Mouse (Mus musculus) neutrophil, adult 5-6 weeks (primary cell): Measurements from ENCODE around the gene Tiam2. TPM values are rescaled to one million over a fixed set of nuclear protein-coding genes. Genes with fewer than 3 reads are reported as not detected.

Experiments
- ATAC-seq: fragments of 151-379, 151-347 bp; 2 replicates; pipeline ENCODE4 v1.8.0; 2017; ENCODE audit warnings: mild to moderate bottlenecking, moderate TSS enrichment; ENCODE audit not compliant: insufficient number of reproducible peaks, poor library complexity, low FRiP score, severe bottlenecking; ENCODE audit errors: extremely low read depth
- total RNA-seq: library from RNA; stranded (forward); fragments of 200-1000 nt; gene quantifications from 2 replicates; pipeline ENCODE4 v1.2.3, GENCODE M21; 2017

Tiam2 gene
- total RNA-seq, 1 experiment from 2014 or later, result 11.2 TPM

- ATAC-seq, result no peak
These were observed 189.5 kb downstream of the Tiam2 start for GRCm38 (mm10) chr17:3515851-3516250.

- ATAC-seq, result no peak; the same call in 1 of the 2 replicates
These were observed 190.0 kb downstream of the Tiam2 start for GRCm38 (mm10) chr17:3516406-3516805.

- no peak for ATAC-seq
These were observed 194.0 kb downstream of the Tiam2 start for GRCm38 (mm10) chr17:3520344-3520743.

GRCm38 (mm10) chr17:3527841-3528471 lies 201.6 kb downstream of the Tiam2 start:
- no peak for ATAC-seq

- ATAC-seq, result no peak
These were observed 203.2 kb downstream of the Tiam2 start for GRCm38 (mm10) chr17:3529523-3529922.

GRCm38 (mm10) chr17:3530549-3530948 lies 204.2 kb downstream of the Tiam2 start:
- no peak for ATAC-seq

- ATAC-seq, result no peak
These were observed 205.3 kb downstream of the Tiam2 start for GRCm38 (mm10) chr17:3531641-3532040.

- ATAC-seq, result no peak
These were observed 205.9 kb downstream of the Tiam2 start, which contains the start of gene Cldn20 for GRCm38 (mm10) chr17:3532254-3532653. Gene Cldn20, plus strand, starts transcription at chr17:3532554.

GRCm38 (mm10) chr17:3533425-3533824 lies 207.1 kb downstream of the Tiam2 start:
- ATAC-seq, result no peak

GRCm38 (mm10) chr17:3540304-3540703 lies 213.9 kb downstream of the Tiam2 start:
- ATAC-seq, result no peak

GRCm38 (mm10) chr17:3541033-3541432 lies 214.7 kb downstream of the Tiam2 start:
- no peak for ATAC-seq

- ATAC-seq, result no peak
These were observed 221.4 kb downstream of the Tiam2 start for GRCm38 (mm10) chr17:3547725-3548124.

- no peak for ATAC-seq
These were observed 229.9 kb downstream of the Tiam2 start for GRCm38 (mm10) chr17:3556251-3556650.

- peak; percentile 99 for ATAC-seq
These were observed 231.2 kb downstream of the Tiam2 start, which contains the start of gene Tfb1m for GRCm38 (mm10) chr17:3557331-3558311. Gene Tfb1m, minus strand, starts transcription at chr17:3557781.

- no peak for ATAC-seq
These were observed 232.0 kb downstream of the Tiam2 start for GRCm38 (mm10) chr17:3558356-3558870.

- ATAC-seq, result no peak
These were observed 234.2 kb downstream of the Tiam2 start for GRCm38 (mm10) chr17:3560534-3560933.

GRCm38 (mm10) chr17:3562405-3562804 lies 236.0 kb downstream of the Tiam2 start:
- ATAC-seq, result no peak

GRCm38 (mm10) chr17:3570876-3571275 lies 244.5 kb downstream of the Tiam2 start:
- ATAC-seq, result peak; percentile 33; the same call in 1 of the 2 replicates
